Mouse (Mus musculus): ENCODE data around the gene Mms22l. TPM values are rescaled to one million over a fixed set of nuclear protein-coding genes. Genes with fewer than 3 reads are reported as not detected.
"Not testable (repeated sequence)": the region's sequence is repeated elsewhere in the genome, so short reads cannot be mapped to it uniquely, and the experiment has no call there.

The Mms22l gene
- total RNA-seq, 2 experiments from 2014 or later, result 1.2 TPM

DNA sequence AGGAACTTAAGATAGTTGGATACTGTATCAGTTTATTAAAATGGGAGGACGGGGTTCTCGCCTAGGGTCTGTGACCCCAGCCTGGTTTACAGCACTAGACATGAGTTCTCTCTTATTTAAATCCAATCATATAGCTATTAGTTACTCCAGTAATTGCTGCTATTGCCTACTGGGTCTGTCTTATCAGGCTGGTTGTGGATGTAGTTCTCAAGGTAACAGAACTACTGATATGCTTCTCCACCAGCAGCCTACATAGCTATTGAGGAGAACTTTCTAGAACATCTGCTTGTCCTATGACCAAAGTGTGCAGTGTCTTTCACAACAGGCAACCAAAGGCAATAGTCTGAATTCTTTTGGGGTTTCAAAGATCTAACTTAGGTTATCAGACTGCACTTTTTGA lies 113.3 kb downstream of the Mms22l start:
- no peak for DNase-seq (ENCODE audit: low spot score in 2 of 2)
- intact Hi-C loops (cut with DNase I), result no loop called here

- no peak for DNase-seq (ENCODE audit: low spot score in 2 of 2)
- intact Hi-C loops (cut with DNase I), result no loop called here
Observed at GRCm38 (mm10) chr4:24620005-24620404, 123.8 kb downstream of the Mms22l start.

- intact Hi-C loops (cut with DNase I), result no loop called here
- no peak for DNase-seq (ENCODE audit: low spot score in 2 of 2)
Observed at GRCm38 (mm10) chr4:24620440-24620839, 124.2 kb downstream of the Mms22l start.

DNA sequence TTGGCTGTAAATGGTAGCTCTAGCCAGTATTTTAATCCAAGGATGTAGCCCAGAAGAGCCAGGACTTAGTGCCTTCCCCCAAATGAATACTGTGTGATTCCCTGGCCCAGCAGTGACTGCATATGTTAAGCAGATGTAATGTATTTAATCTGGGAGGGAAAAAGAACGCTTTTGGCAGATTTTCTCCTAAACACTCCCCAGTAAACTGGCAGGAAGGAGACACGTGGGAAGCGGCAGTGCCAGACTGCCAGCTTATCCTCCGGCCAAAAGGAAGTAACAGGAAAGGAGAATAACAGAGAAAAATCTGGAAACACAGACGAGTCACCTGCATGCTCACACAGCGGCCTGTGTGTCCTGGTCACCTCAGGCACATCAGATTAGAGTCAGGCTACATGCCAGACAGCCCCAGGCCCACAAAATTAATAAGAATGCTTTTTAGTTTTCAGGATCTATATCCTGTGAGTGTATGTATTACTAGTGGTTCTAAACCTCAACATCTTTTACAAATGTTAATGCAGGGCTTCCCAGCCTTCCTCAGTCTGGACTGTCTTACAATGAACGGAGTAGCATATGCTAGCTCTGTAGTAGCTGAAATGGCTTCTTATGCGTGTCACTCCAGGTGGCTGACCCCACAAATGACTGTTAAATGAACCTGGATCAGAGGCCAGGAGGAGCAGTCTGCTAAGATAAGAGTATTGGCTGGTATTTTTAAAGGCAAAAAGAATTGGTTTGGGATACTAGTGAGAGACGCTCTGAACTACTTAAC lies 125.4 kb downstream of the Mms22l start:
- intact Hi-C loops (cut with DNase I), result no loop called here
- DNase-seq (ENCODE audit: low spot score in 2 of 2), result peak; percentile 30 to 87

GRCm38 (mm10) chr4:24625951-24626584 lies 129.8 kb downstream of the Mms22l start:
- DNase-seq (ENCODE audit: low spot score in 2 of 2), result no peak
- intact Hi-C loops (cut with DNase I), result no loop called here

- DNase-seq (ENCODE audit: low spot score in 2 of 2), result no peak
- intact Hi-C loops (cut with DNase I), result no loop called here
Observed at GRCm38 (mm10) chr4:24626686-24627085, 130.4 kb downstream of the Mms22l start.

DNA sequence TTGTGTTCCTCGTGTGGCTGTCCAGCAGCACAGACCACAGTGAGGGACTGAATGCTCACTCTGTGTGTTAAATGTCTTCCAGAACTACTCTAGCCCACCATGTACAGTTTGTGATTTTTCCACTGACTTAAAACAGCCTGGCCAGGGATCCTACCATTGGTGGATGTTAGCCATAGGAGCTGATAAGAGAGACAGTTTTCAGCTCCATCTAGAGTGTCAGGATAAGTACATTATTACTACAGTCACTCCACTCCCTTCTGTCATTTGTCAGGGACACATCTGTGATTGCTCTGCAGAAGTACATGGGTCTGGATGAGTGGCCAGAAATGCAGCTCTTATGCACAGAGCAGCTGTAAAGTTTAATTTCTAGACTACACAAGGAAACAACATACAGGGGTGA lies 131.6 kb downstream of the Mms22l start:
- no peak for DNase-seq (ENCODE audit: low spot score in 2 of 2)
- intact Hi-C loops (cut with DNase I), result no loop called here

GRCm38 (mm10) chr4:24630430-24630829 lies 134.2 kb downstream of the Mms22l start:
- intact Hi-C loops (cut with DNase I), result no loop called here

GRCm38 (mm10) chr4:24631177-24631911 lies 135.1 kb downstream of the Mms22l start:
- peak in 1 of 2 experiments; percentile 27 for DNase-seq (ENCODE audit: low spot score in 2 of 2)

More at GRCm38 (mm10) chr4:24630430-24630829, 134.2 kb downstream of the Mms22l start:
- DNase-seq (ENCODE audit: low spot score in 2 of 2), result no peak

GRCm38 (mm10) chr4:24642306-24642705 lies 146.1 kb downstream of the Mms22l start:
- intact Hi-C loops (cut with DNase I), result no loop called here
- DNase-seq (ENCODE audit: low spot score in 2 of 2), result no peak

More at GRCm38 (mm10) chr4:24631177-24631911, 135.1 kb downstream of the Mms22l start:
- intact Hi-C loops (cut with DNase I), result no loop called here

GRCm38 (mm10) chr4:24644735-24645134 lies 148.5 kb downstream of the Mms22l start:
- intact Hi-C loops (cut with DNase I); DNase-seq (ENCODE audit: low spot score in 2 of 2): not testable (repeated sequence)

All from left cerebral cortex, postnatal 25 days (tissue).